Mouse (Mus musculus) small intestine, adult 2 months (tissue): ENCODE data around the gene Ptpn18.

Source experiments
- CTCF ChIP-seq: fragments of 200-500 bp; IDR thresholded peaks from 2 replicates; pipeline ENCODE4 v1.5.1; 2012; ENCODE audit warnings: low read depth, mild to moderate bottlenecking, control low read depth, inconsistent platforms, low read length, moderate library complexity, mixed read lengths; ENCODE audit not compliant: insufficient replicate concordance, insufficient read length; ENCODE audit errors: extremely low read depth
- POLR2A ChIP-seq: fragments of 200-500 bp; IDR thresholded peaks from 2 replicates; pipeline ENCODE4 v1.6.1; 2012; ENCODE audit warnings: low read depth, mild to moderate bottlenecking, control low read depth, inconsistent platforms, low read length, moderate library complexity

GRCm38 (mm10) chr1:34429281-34429680 lies 30.3 kb upstream of the Ptpn18 start:
- no peak for TF ChIP-seq CTCF
- TF ChIP-seq POLR2A = no peak
